ENCODE assay signal across 10 mouse cellular contexts in genomic region chr12:79850021-79850420, GRCm38 (mm10).
DNase-seq lines count a peak whose midpoint lies in the region; ATAC-seq lines count a peak whose summit lies in the region.
"Had no signal": no experiment of that assay in that cellular context is flagged by ENCODE, and none has a peak within 500 bp of the region (broad histone marks: within the 10 kb centered on the region; RNA-seq: fewer than 3 reads in every experiment).

No protein-coding gene starts in this region.

- no peak overlapping the region for H3K4me3 ChIP-seq in heart, embryonic 13.5 days
- no peak overlapping the region for H3K4me3 ChIP-seq in heart, embryonic 15.5 days
- no peak overlapping the region for H3K4me3 ChIP-seq in lung, embryonic 16.5 days (ENCODE audit: low read length)
- H3K4me3 ChIP-seq: hindbrain, embryonic 12.5 days had no signal

- H3K27ac ChIP-seq in heart, embryonic 13.5 days (replicated peaks) = peak overlapping the region; percentile 13
- H3K27ac ChIP-seq in heart, embryonic 15.5 days = peak overlapping the region; percentile 28
- H3K27ac ChIP-seq in lung, embryonic 16.5 days (ENCODE audit: low read length) = 0 out of 2 replicates have a peak overlapping the region, but pooled peaks have one; percentile 19
- H3K27ac ChIP-seq: hindbrain, embryonic 12.5 days had no signal

- no peak overlapping the region for H3K9ac ChIP-seq in heart, embryonic 13.5 days
- H3K9ac ChIP-seq in heart, embryonic 15.5 days = no peak overlapping the region
- H3K9ac ChIP-seq in lung, embryonic 16.5 days (ENCODE audit: low read length) = no peak overlapping the region
- H3K9ac ChIP-seq: hindbrain, embryonic 12.5 days had no signal

- peaks cover 57% of the 10 kb centered on the region for H3K4me1 ChIP-seq in heart, embryonic 13.5 days
- H3K4me1 ChIP-seq in heart, embryonic 15.5 days (replicated peaks) = peaks cover 29% of the 10 kb centered on the region
- peaks cover 42% of the 10 kb centered on the region for H3K4me1 ChIP-seq in lung, embryonic 16.5 days (replicated peaks; ENCODE audit: control insufficient read depth, insufficient read depth, low read length)

- H3K36me3 ChIP-seq in heart, embryonic 13.5 days = no peaks in the 10 kb centered on the region
- no peaks in the 10 kb centered on the region for H3K36me3 ChIP-seq in heart, embryonic 15.5 days
- H3K36me3 ChIP-seq in lung, embryonic 16.5 days (ENCODE audit: control insufficient read depth, insufficient read depth, low read length) = no peaks in the 10 kb centered on the region
- H3K36me3 ChIP-seq: hindbrain, embryonic 12.5 days had no signal

- no peaks in the 10 kb centered on the region for H3K27me3 ChIP-seq in heart, embryonic 13.5 days (replicated peaks)
- no peaks in the 10 kb centered on the region for H3K27me3 ChIP-seq in heart, embryonic 15.5 days
- no peaks in the 10 kb centered on the region for H3K27me3 ChIP-seq in lung, embryonic 16.5 days (ENCODE audit: control insufficient read depth, insufficient read depth, low read depth, low read length)
- H3K27me3 ChIP-seq: hindbrain, embryonic 12.5 days had no signal

- 44% methylated on average over 5 of the region's 5 CpGs for WGBS in heart, embryonic 13.5 days
- whole genome bisulfite sequencing in heart, embryonic 15.5 days = 52% methylated on average over 5 of the region's 5 CpGs
- 63% methylated on average over 5 of the region's 5 CpGs for WGBS in lung, embryonic 16.5 days

- intact Hi-C loops in heart, postnatal 25 days (cut with DNase I) = no loop called here

- peaks cover 4% of the 10 kb centered on the region; the same call in 1 of the 2 replicates for H3K9me3 ChIP-seq in heart, embryonic 13.5 days
- H3K9me3 ChIP-seq in heart, embryonic 15.5 days (replicated peaks) = no peaks in the 10 kb centered on the region
- no peaks in the 10 kb centered on the region for H3K9me3 ChIP-seq in lung, embryonic 16.5 days (ENCODE audit: control insufficient read depth, low read length)
- H3K9me3 ChIP-seq: hindbrain, embryonic 12.5 days had no signal

- H3K4me2 ChIP-seq in heart, embryonic 13.5 days = no peak overlapping the region
- H3K4me2 ChIP-seq in heart, embryonic 15.5 days = no peak overlapping the region
- H3K4me2 ChIP-seq in lung, embryonic 16.5 days (ENCODE audit: low read depth, low read length) = no peak overlapping the region
- H3K4me2 ChIP-seq: hindbrain, embryonic 12.5 days had no signal

- ATAC-seq in heart, embryonic 13.5 days (ENCODE audit: extremely low read depth, insufficient number of reproducible peaks, low FRiP score, low TSS enrichment) = no peak
- ATAC-seq in heart, embryonic 15.5 days (replicated peaks; ENCODE audit: insufficient number of reproducible peaks, insufficient read depth, low FRiP score, low read depth) = no peak
- 0 out of 2 replicates have a peak, but pooled peaks have one; percentile 5 for ATAC-seq in lung, embryonic 16.5 days (ENCODE audit: low read depth)
- ATAC-seq in cerebellum, adult (ENCODE audit: insufficient number of reproducible peaks, low FRiP score, low TSS enrichment) = no peak

- DNase-seq in heart, postnatal 25 days (ENCODE audit: low spot score) = no peak
- DNase-seq in 416B (ENCODE audit: low read depth) = peak; percentile 11
- no peak for DNase-seq in T-cell, adult 2 months (ENCODE audit: low spot score)
- DNase-seq: gastrocnemius, postnatal 14 days; left cerebral cortex, postnatal 4 days had no signal
